Mouse (Mus musculus): ENCODE data around the gene Plekha4.

DNA sequence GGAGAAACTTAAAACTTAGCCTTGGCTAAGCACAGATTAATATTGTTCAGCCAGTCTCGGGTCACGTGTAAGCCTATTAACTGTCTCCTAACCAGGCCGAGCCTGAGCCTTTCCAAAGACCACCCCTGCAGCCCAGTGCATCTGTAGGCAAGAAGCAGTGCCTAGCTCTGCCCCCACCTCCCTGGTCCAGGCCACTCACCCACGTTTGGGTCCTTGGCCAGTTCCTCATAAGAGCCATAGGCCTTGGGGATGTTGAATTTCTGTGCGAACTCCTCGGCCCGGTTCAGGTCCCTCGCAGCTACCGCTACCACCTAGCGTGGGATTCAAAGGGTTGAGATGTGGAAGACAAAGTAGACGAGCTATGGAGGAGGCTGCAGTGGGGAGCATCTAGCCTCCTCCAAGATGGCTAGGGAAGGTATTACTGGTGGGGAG, 38.3 kb upstream of the Plekha4 start:
- TF ChIP-seq CTCF (conservative IDR thresholded peaks at IDR 0.05; ENCODE audit: low read length) (no peak), NANOG (IDR thresholded peaks at IDR 0.05; ENCODE audit: borderline replicate concordance, low read length) (no peak)

Data from E14TG2a.4 (cell line).